Mouse (Mus musculus): ENCODE data around the gene Tjp3.

GRCm38 (mm10) chr10:81288601-81289000 is 2.8 kb downstream of the Tjp3 start:
- no peak for TF ChIP-seq CTCF (IDR thresholded peaks at IDR 0.05; ENCODE audit: extremely low read depth, insufficient read depth, insufficient read length, insufficient replicate concordance)
- TF ChIP-seq POLR2A (IDR thresholded peaks at IDR 0.05; ENCODE audit: low read depth, low read length), result no peak

All from spleen, adult 2 months (tissue).